Mouse (Mus musculus): Measurements from ENCODE around the gene Stx18.

Stx18 gene

GRCm38 (mm10) chr5:38038710-38039592 lies at the start of gene Stx18:
Gene Stx18 (plus strand): TSS chr5:38038742.
- DNase-seq (ENCODE audit: low read depth, low spot score) = peak; percentile 92

- no peak for DNase-seq (ENCODE audit: low read depth, low spot score)
Measured at GRCm38 (mm10) chr5:37992346-37992745, 46.2 kb upstream of the Stx18 start.

- no peak for DNase-seq (ENCODE audit: low read depth, low spot score)
Measured at GRCm38 (mm10) chr5:37998805-37999204, 39.7 kb upstream of the Stx18 start.

GRCm38 (mm10) chr5:38002573-38002972 lies 36.0 kb upstream of the Stx18 start:
- DNase-seq (ENCODE audit: low read depth, low spot score) = peak; percentile 37

GRCm38 (mm10) chr5:38004746-38005145 lies 33.8 kb upstream of the Stx18 start:
- no peak for DNase-seq (ENCODE audit: low read depth, low spot score)

GRCm38 (mm10) chr5:38006415-38007347 lies 31.9 kb upstream of the Stx18 start:
- DNase-seq (ENCODE audit: low read depth, low spot score) = no peak

- no peak for DNase-seq (ENCODE audit: low read depth, low spot score)
Measured at GRCm38 (mm10) chr5:38009071-38009470, 29.5 kb upstream of the Stx18 start.

GRCm38 (mm10) chr5:38014916-38015315 lies 23.6 kb upstream of the Stx18 start:
- peak; percentile 9 for DNase-seq (ENCODE audit: low read depth, low spot score)

GRCm38 (mm10) chr5:38016945-38017344 lies 21.6 kb upstream of the Stx18 start:
- DNase-seq (ENCODE audit: low read depth, low spot score) = no peak

GRCm38 (mm10) chr5:38027656-38028055 lies 10.9 kb upstream of the Stx18 start:
- no peak for DNase-seq (ENCODE audit: low read depth, low spot score)

GRCm38 (mm10) chr5:38038274-38038673 lies 268 bp upstream of the Stx18 start:
- no peak for DNase-seq (ENCODE audit: low read depth, low spot score)

GRCm38 (mm10) chr5:38039796-38040195 lies 1.3 kb downstream of the Stx18 start:
- DNase-seq (ENCODE audit: low read depth, low spot score) = no peak

GRCm38 (mm10) chr5:38044923-38045322 lies 6.4 kb downstream of the Stx18 start:
- no peak for DNase-seq (ENCODE audit: low read depth, low spot score)

GRCm38 (mm10) chr5:38048177-38048576 lies 9.6 kb downstream of the Stx18 start:
- no peak for DNase-seq (ENCODE audit: low read depth, low spot score)

- no peak for DNase-seq (ENCODE audit: low read depth, low spot score)
Measured at GRCm38 (mm10) chr5:38061051-38061450, 22.5 kb downstream of the Stx18 start.

- peak; percentile 28 for DNase-seq (ENCODE audit: low read depth, low spot score)
Measured at GRCm38 (mm10) chr5:38062709-38063108, 24.2 kb downstream of the Stx18 start.

GRCm38 (mm10) chr5:38063339-38063738 lies 24.8 kb downstream of the Stx18 start:
- no peak for DNase-seq (ENCODE audit: low read depth, low spot score)

GRCm38 (mm10) chr5:38064043-38064575 lies 25.6 kb downstream of the Stx18 start:
- DNase-seq (ENCODE audit: low read depth, low spot score) = no peak

GRCm38 (mm10) chr5:38064701-38065100 lies 26.2 kb downstream of the Stx18 start:
- no peak for DNase-seq (ENCODE audit: low read depth, low spot score)

GRCm38 (mm10) chr5:38065454-38065853 lies 26.9 kb downstream of the Stx18 start:
- DNase-seq (ENCODE audit: low read depth, low spot score) = no peak

- no peak for DNase-seq (ENCODE audit: low read depth, low spot score)
Measured at GRCm38 (mm10) chr5:38066606-38067005, 28.1 kb downstream of the Stx18 start.

- DNase-seq (ENCODE audit: low read depth, low spot score) = no peak
Measured at GRCm38 (mm10) chr5:38076326-38076725, 37.8 kb downstream of the Stx18 start.

Measured in ES-CJ7 (cell line).